Mouse (Mus musculus) cerebellum, adult 18-20 months (tissue): ENCODE results near the gene Wdr49.
"Not testable (repeated sequence)": the region's sequence is repeated elsewhere in the genome, so short reads cannot be mapped to it uniquely, and the experiment has no call there.

Experiments
- DNase-seq, 2 experiments: peaks; one replicate each; pipeline ENCODE4 v3.0.0; 2021

The Wdr49 gene

GRCm38 (mm10) chr3:75299464-75299863, 182.5 kb downstream of the Wdr49 start:
- DNase-seq: not testable (repeated sequence)

DNA sequence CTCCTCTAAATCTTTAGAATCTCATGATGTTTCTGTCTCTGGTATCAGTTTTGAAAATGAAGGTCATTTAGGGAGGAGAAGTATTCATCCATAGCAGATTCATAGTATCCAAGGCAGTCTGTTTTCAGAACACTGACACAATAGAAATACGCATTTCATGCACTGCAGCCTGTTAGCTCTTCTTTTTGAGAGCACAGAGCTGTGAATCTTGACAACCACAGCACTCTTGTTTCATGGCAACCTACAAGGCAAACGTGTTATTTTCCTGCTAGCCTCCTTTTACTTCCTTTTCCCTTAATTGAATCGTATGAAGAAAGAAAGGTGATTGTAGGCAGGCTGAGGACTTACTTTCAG, 184.2 kb downstream of the Wdr49 start:
- no peak for DNase-seq

GRCm38 (mm10) chr3:75297026-75297757, 184.8 kb downstream of the Wdr49 start:
- DNase-seq: no peak

DNA sequence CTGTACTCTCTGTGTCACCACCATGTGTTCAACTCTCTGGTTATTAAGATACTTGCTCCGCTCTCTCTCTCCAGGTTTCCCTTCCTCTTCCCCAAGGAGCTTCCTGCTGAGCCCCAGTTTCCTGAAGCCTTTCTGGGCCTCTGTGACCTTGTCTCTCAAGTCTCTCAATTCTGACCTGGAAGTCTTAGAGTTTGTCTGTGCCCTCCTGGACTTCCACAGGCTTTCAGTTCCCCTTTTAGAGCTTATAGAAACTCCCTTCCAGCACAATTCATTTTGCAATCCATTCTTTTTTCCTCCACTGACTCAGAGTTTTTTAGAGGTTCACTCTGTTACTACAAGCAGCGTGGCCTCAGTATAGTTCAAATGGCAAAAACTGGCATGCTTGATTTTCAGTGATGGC, 188.7 kb downstream of the Wdr49 start:
- DNase-seq: no peak

GRCm38 (mm10) chr3:75277455-75277854, 204.5 kb downstream of the Wdr49 start:
- no peak for DNase-seq

DNA sequence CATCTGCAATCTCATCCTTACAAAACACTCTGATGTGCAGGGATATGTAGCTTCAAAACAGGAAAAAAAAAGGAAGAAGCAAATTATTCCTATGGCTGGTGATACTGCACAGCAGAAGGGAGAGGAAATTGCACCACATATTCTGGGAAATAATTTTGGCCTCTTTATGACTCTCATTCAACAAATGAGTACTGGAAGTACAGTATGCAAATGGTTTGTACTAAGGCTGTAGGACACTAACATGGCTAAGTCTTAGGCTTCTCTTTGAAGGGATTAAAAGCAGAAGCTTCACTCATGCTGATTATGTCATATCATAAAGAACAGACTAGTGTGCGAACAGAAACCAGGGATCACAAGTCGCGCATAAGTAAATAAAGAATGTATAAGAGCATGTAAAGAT, 205.4 kb downstream of the Wdr49 start:
- no peak for DNase-seq

DNA sequence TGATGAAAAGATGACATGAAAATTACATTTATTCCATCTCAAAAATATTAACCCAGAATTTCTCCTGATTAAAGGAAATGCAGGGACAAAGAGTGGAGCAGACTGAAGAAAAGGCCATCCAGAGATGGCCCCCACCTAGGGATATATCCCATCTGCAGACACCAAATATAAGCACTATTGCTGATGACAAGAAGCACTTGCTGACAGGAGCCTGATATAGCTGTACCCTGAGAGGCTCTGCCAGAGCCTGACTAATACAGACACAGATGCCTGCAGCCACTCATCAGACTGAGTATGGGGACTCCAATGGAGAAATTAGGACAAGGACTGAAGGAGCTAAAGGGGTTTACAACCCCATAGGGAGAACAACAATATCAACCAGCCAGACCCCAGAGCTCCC, 206.8 kb downstream of the Wdr49 start:
- no peak for DNase-seq

- no peak for DNase-seq
Observed at GRCm38 (mm10) chr3:75269978-75270377, 212.0 kb downstream of the Wdr49 start, which contains the start of gene Serpini2. Gene Serpini2 (minus strand): TSS chr3:75270078.

DNA sequence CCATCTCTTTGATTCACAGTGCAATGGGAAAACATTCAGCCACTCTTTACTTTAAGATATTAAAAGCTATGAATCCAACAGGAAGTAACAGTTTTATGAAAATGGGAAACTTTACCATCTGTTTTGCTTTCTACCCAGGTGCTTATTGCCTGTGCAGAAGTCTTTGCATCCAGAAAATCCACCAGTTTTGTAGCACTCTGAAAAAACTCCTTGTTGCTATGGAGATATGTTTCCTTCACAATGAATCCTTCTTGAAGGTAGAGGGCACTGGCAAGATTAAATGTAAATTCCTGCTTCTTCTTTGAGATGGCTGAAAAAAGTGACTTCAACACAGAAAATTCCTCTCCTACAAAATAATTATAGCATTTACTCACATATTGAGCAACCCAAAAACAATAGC, 222.6 kb downstream of the Wdr49 start:
- DNase-seq: no peak
